ENCODE assay signal across 11 mouse cellular contexts in the genomic region with DNA sequence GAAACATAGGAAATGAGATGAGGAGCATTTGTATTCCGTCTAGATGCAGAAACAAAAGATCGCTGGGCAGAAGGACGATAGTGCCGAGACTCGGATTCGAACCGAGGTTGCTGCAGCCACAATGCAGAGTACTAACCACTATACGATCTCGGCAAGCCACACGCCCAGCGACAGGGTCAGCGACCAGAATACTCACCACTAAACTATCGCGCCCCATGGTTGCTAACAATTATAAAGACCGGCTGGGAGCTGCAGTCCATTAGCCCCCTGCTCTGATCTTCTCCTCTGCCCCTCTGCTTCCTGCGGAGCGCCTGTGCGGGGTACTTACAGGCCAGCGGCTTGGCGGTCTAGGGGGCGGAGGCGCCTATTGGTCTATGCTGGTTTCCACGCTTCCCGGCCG. TPM values are rescaled to one million over a fixed set of nuclear protein-coding genes. Genes with fewer than 3 reads are reported as not detected.
DNase-seq lines count a peak whose midpoint lies in the region; ATAC-seq and TF ChIP-seq lines count a peak whose summit lies in the region.
"Had no signal": no experiment of that assay in that cellular context is flagged by ENCODE, and none has a peak within 500 bp of the region (broad histone marks: within the 10 kb centered on the region; RNA-seq: fewer than 3 reads in every experiment).

No protein-coding gene starts in this region.

- no peak for TF ChIP-seq CTCF in heart, adult 2 months (IDR thresholded peaks at IDR 0.05)

- no peak overlapping the region for H3K27ac ChIP-seq in heart, embryonic 14.5 days (replicated peaks in 1 of 2; ENCODE audit: control insufficient read depth in 1 of 2, insufficient read depth in 1 of 2, low read depth in 2 of 2, low read length in 2 of 2)
- no peak overlapping the region for H3K27ac ChIP-seq in heart, adult 2 months
- no peak overlapping the region for H3K27ac ChIP-seq in neural tube, embryonic 15.5 days (replicated peaks)
- no peak overlapping the region for H3K27ac ChIP-seq in forebrain, embryonic 14.5 days (ENCODE audit: low read depth, low read length)

- H3K9ac ChIP-seq in heart, embryonic 14.5 days (ENCODE audit: low read length) = peak overlapping the region; percentile 6; the same call in 1 of the 2 replicates
- H3K9ac ChIP-seq in heart, adult 2 months (ENCODE audit: low read depth, low read length) = no peak overlapping the region
- no peak overlapping the region for H3K9ac ChIP-seq in neural tube, embryonic 15.5 days (replicated peaks)
- peak overlapping the region; percentile 13; the same call in 1 of the 2 replicates for H3K9ac ChIP-seq in forebrain, embryonic 14.5 days (ENCODE audit: low read length)

- H3K79me2 ChIP-seq in heart, adult 2 months (replicated peaks; ENCODE audit: control insufficient read depth, insufficient read depth, low read length) = no peaks in the 10 kb centered on the region

- H3K9me3 ChIP-seq in heart, embryonic 14.5 days (ENCODE audit: control insufficient read depth, low read length) = no peaks in the 10 kb centered on the region
- no peaks in the 10 kb centered on the region for H3K9me3 ChIP-seq in neural tube, embryonic 15.5 days (replicated peaks)
- no peaks in the 10 kb centered on the region for H3K9me3 ChIP-seq in forebrain, embryonic 14.5 days (replicated peaks; ENCODE audit: control insufficient read depth, low read length)

- WGBS in heart, embryonic 14.5 days = 7% methylated on average over 25 of the region's 25 CpGs
- 46% methylated on average over 25 of the region's 25 CpGs for WGBS in heart, adult 2 months
- WGBS in neural tube, embryonic 15.5 days = 13% methylated on average over 25 of the region's 25 CpGs
- 5% methylated on average over 25 of the region's 25 CpGs for WGBS in forebrain, embryonic 14.5 days

- no peaks in the 10 kb centered on the region for H3K27me3 ChIP-seq in heart, embryonic 14.5 days (ENCODE audit: control insufficient read depth, insufficient read depth, low read length)
- H3K27me3 ChIP-seq in heart, adult 2 months (ENCODE audit: control insufficient read depth, insufficient read depth, low read length) = no peaks in the 10 kb centered on the region
- H3K27me3 ChIP-seq in neural tube, embryonic 15.5 days (replicated peaks) = peaks cover 30% of the 10 kb centered on the region
- H3K27me3 ChIP-seq in forebrain, embryonic 14.5 days (replicated peaks; ENCODE audit: control insufficient read depth, insufficient read depth, low read length) = 0 out of 2 replicates have a peak, but pooled peaks cover 11% of the 10 kb centered on the region

- peak overlapping the region; percentile 8 to 33; a peak in 3 of 4 replicates for H3K4me3 ChIP-seq in heart, embryonic 14.5 days (ENCODE audit: control insufficient read depth in 1 of 2, insufficient read depth in 1 of 2, low read depth in 1 of 2, low read length in 2 of 2)
- H3K4me3 ChIP-seq in heart, adult 2 months = no peak overlapping the region
- no peak overlapping the region for H3K4me3 ChIP-seq in neural tube, embryonic 15.5 days (replicated peaks)
- H3K4me3 ChIP-seq in forebrain, embryonic 14.5 days (ENCODE audit: low read depth, low read length) = no peak overlapping the region

- no peak for ATAC-seq in heart, embryonic 14.5 days (ENCODE audit: insufficient number of reproducible peaks, insufficient read depth, low FRiP score, low read depth)
- no peak for ATAC-seq in neural tube, embryonic 15.5 days (ENCODE audit: low FRiP score)
- no peak for ATAC-seq in forebrain, embryonic 14.5 days

- TF ChIP-seq POLR2A in heart, adult 2 months (IDR thresholded peaks at IDR 0.05; ENCODE audit: insufficient read depth, low read depth, low read length) = no peak

- intact Hi-C loops in heart, adult 2 months (cut with DNase I) = no loop called here

- no peak for DNase-seq in heart, adult 2 months
- DNase-seq in neural tube, embryonic 10.5 days (ENCODE audit: extremely low spot score, low spot score) = peak; percentile 78
- no peak for DNase-seq in forebrain, embryonic 14.5 days (ENCODE audit: low spot score)
- DNase-seq in retina, postnatal 1 day = peak; percentile 59
- no peak for DNase-seq in thymus, postnatal 14 days
- no peak for DNase-seq in cerebellum, adult 11-12 months
- DNase-seq: kidney, adult 18-20 months had no signal

- TF ChIP-seq EP300 in heart, adult 2 months (IDR thresholded peaks at IDR 0.05; ENCODE audit: insufficient read depth, low read depth, low read length) = no peak

- peaks cover 0 to 4% of the 10 kb centered on the region in 2 experiments; a peak in 1 of 4 replicates for H3K4me1 ChIP-seq in heart, embryonic 14.5 days (ENCODE audit: control insufficient read depth in 2 of 2, insufficient read depth in 2 of 2, low read length in 2 of 2)
- no peaks in the 10 kb centered on the region for H3K4me1 ChIP-seq in heart, adult 2 months (ENCODE audit: control insufficient read depth, insufficient read depth, low read length)
- H3K4me1 ChIP-seq in neural tube, embryonic 15.5 days = 0 out of 2 replicates have a peak, but pooled peaks cover 2% of the 10 kb centered on the region
- H3K4me1 ChIP-seq in forebrain, embryonic 14.5 days (ENCODE audit: control insufficient read depth, insufficient read depth, low read length) = no peaks in the 10 kb centered on the region

- H3K4me2 ChIP-seq in heart, embryonic 14.5 days (ENCODE audit: low read length) = peak overlapping the region; percentile 35
- no peak overlapping the region for H3K4me2 ChIP-seq in neural tube, embryonic 15.5 days
- H3K4me2 ChIP-seq in forebrain, embryonic 14.5 days (ENCODE audit: low read length) = no peak overlapping the region

- no peaks in the 10 kb centered on the region for H3K36me3 ChIP-seq in heart, embryonic 14.5 days (ENCODE audit: control insufficient read depth, insufficient read depth, low read length)
- no peaks in the 10 kb centered on the region for H3K36me3 ChIP-seq in heart, adult 2 months (ENCODE audit: control insufficient read depth, insufficient read depth, low read length)
- H3K36me3 ChIP-seq in neural tube, embryonic 15.5 days = no peaks in the 10 kb centered on the region
- H3K36me3 ChIP-seq in forebrain, embryonic 14.5 days (ENCODE audit: control insufficient read depth, insufficient read depth, low read length) = no peaks in the 10 kb centered on the region

RNA-seq across cellular contexts. Expression of gene BC107364, which starts 11.8 kb away (rescaled TPM):
- polyA plus RNA-seq in heart, embryonic 14.5 days (2014; fragmentation: Nextera tagmentation; extraction: Ambion mirVana) = 0.66 and 1.0 TPM in 2 replicates
- not detected for total RNA-seq in heart, adult 2 months (2021)
- polyA plus RNA-seq in heart, adult 2 months (2012; rRNA removed) = 0.15 TPM in 1 of 2 replicates, not detected in the other
- not detected in 2 replicates for polyA plus RNA-seq in neural tube, embryonic 15.5 days (2015; fragmentation: Nextera tagmentation; extraction: Ambion mirVana)
- polyA plus RNA-seq in forebrain, embryonic 14.5 days (2014; fragmentation: Nextera tagmentation; extraction: Ambion mirVana) = not detected in 2 replicates
- total RNA-seq: adrenal gland, postnatal 4 days; left cerebral cortex, postnatal 25 days had no signal

Comparison
In these comparisons a context has a peak if more than half of its experiments do, and no peak if none do; other contexts are left out.
1. H3K4me3 ChIP-seq: peak in heart, embryonic 14.5 days (2 of 2); none in heart, adult 2 months (single experiment), neural tube, embryonic 15.5 days (single experiment) and forebrain, embryonic 14.5 days (single experiment).
2. H3K9ac ChIP-seq: peak in heart, embryonic 14.5 days (single experiment) and forebrain, embryonic 14.5 days (single experiment); none in heart, adult 2 months (single experiment) and neural tube, embryonic 15.5 days (single experiment).
3. DNase-seq: peak in neural tube, embryonic 10.5 days (single experiment) and retina, postnatal 1 day (single experiment); none in heart, adult 2 months (0 of 2), forebrain, embryonic 14.5 days (single experiment), thymus, postnatal 14 days (single experiment) and cerebellum, adult 11-12 months (single experiment).